In genomic region chr1:92284155-92284554, GRCm38 (mm10) we compare ENCODE assay signal across 23 mouse cellular contexts.
A peak's percentile ranks its signal among the peaks of the same experiment; 100 is the strongest.
DNase-seq lines count a peak whose midpoint lies in the region; ATAC-seq lines count a peak whose summit lies in the region.
"Had no signal": no experiment of that assay in that cellular context is flagged by ENCODE, and none has a peak within 500 bp of the region (broad histone marks: within the 10 kb centered on the region; RNA-seq: fewer than 3 reads in every experiment).

No protein-coding gene starts in this region.

- H3K4me1 ChIP-seq in forebrain, embryonic 11.5 days (replicated peaks; ENCODE audit: control insufficient read depth, insufficient read depth, low read length) = no peaks in the 10 kb centered on the region

- H3K4me2 ChIP-seq in forebrain, embryonic 11.5 days (ENCODE audit: low read depth, low read length, severe bottlenecking) = no peak overlapping the region
- H3K4me2 ChIP-seq: heart, embryonic 11.5 days; hindbrain, embryonic 12.5 days; hindbrain, embryonic 15.5 days had no signal

- no peaks in the 10 kb centered on the region for H3K9me3 ChIP-seq in forebrain, embryonic 11.5 days (ENCODE audit: control insufficient read depth, low read length)
- H3K9me3 ChIP-seq: forebrain, embryonic 10.5 days; G1E; hindbrain, embryonic 12.5 days; hindbrain, embryonic 15.5 days had no signal

- 77% methylated on average over 4 of the region's 4 CpGs for WGBS in forebrain, embryonic 11.5 days

- no peak overlapping the region for H3K4me3 ChIP-seq in forebrain, embryonic 11.5 days (ENCODE audit: low read depth, low read length)
- H3K4me3 ChIP-seq: forebrain, embryonic 10.5 days; gastrocnemius, adult 2 months; hindbrain, embryonic 12.5 days; hindbrain, embryonic 15.5 days had no signal

- no peaks in the 10 kb centered on the region for H3K36me3 ChIP-seq in forebrain, embryonic 11.5 days (ENCODE audit: control insufficient read depth, insufficient read depth, low read length)
- H3K36me3 ChIP-seq: forebrain, embryonic 10.5 days; G1E; hindbrain, embryonic 12.5 days; hindbrain, embryonic 15.5 days had no signal

- H3K27me3 ChIP-seq in forebrain, embryonic 11.5 days (ENCODE audit: control insufficient read depth, insufficient read depth, low read length) = no peaks in the 10 kb centered on the region
- H3K27me3 ChIP-seq: hindbrain, embryonic 12.5 days; hindbrain, embryonic 15.5 days; Patski had no signal

- H3K27ac ChIP-seq in forebrain, embryonic 11.5 days (ENCODE audit: low read depth, low read length) = no peak overlapping the region
- H3K27ac ChIP-seq: forebrain, embryonic 10.5 days; gastrocnemius, adult 2 months; hindbrain, embryonic 12.5 days; hindbrain, embryonic 15.5 days had no signal

- DNase-seq in thymus, adult 18-20 months = peak; percentile 25 to 37
- DNase-seq in thymus, postnatal 10 days (ENCODE audit: low spot score in 2 of 2) = peak; percentile 44 to 55
- DNase-seq in thymus, postnatal 36 days = peak; percentile 21 to 65
- DNase-seq in testis, postnatal 14 days (ENCODE audit: low spot score) = no peak
- DNase-seq in layer of hippocampus, postnatal 10 days (ENCODE audit: low spot score in 2 of 2) = no peak
- no peak for DNase-seq in forebrain, embryonic 11.5 days (ENCODE audit: low spot score)
- DNase-seq: adrenal gland, postnatal 10 days; adrenal gland, postnatal 36 days; B cell, adult 2 months; cerebellum, adult 18-20 months; cerebellum, adult 9-10 months; cerebellum, postnatal 14 days; forebrain, postnatal 0 days; gastrocnemius, adult 2 months; gastrocnemius, postnatal 14 days; heart, adult 11 months had no signal

- no peak overlapping the region for H3K9ac ChIP-seq in forebrain, embryonic 11.5 days (ENCODE audit: low read length)
- H3K9ac ChIP-seq: forebrain, postnatal 0 days; hindbrain, embryonic 12.5 days; hindbrain, embryonic 15.5 days had no signal

- no peak for ATAC-seq in forebrain, embryonic 11.5 days (replicated peaks; ENCODE audit: low FRiP score)
- ATAC-seq: forebrain, embryonic 14.5 days; forebrain, postnatal 0 days; Patski had no signal

Comparison
In these comparisons a context has a peak if more than half of its experiments do, and no peak if none do; other contexts are left out.
1. DNase-seq: peak in thymus, adult 18-20 months (2 of 2), thymus, postnatal 10 days (2 of 2) and thymus, postnatal 36 days (2 of 2); none in testis, postnatal 14 days (single experiment), layer of hippocampus, postnatal 10 days (0 of 2) and forebrain, embryonic 11.5 days (single experiment).